Mouse (Mus musculus) embryonic fibroblast, embryonic 13.5 days (primary cell): ENCODE measurements around the gene Celf2.

ENCODE experiments used
- CTCF ChIP-seq: IDR thresholded peaks from 2 replicates; pipeline ENCODE4 v1.5.1; 2011; ENCODE audit warnings: mild to moderate bottlenecking, control low read depth, low read length, moderate library complexity, borderline replicate concordance; ENCODE audit not compliant: insufficient read depth
- POLR2A ChIP-seq: IDR thresholded peaks from 2 replicates; pipeline ENCODE4 v1.6.1; 2011; ENCODE audit warnings: low read depth, mild to moderate bottlenecking, control low read depth, low read length, moderate library complexity

- TF ChIP-seq POLR2A (no peak), CTCF (no peak)
These were observed 189.6 kb downstream of the Celf2 start for GRCm38 (mm10) chr2:7319760-7320159.
